Mouse (Mus musculus): ENCODE measurements at regions not wholly inside any gene's neighbourhood (a gene's known extent, or its start where the extent isn't known, plus 50 kb on each side); places are given as distances from the start of the nearest gene placed in this dataset.

GRCm38 (mm10) chr12:60652236-60652635 is 870.7 kb upstream of the Lrfn5 start:
- CTCF ChIA-PET: no interaction called here
- POLR2A ChIA-PET: interaction anchor here in 1 of 4 experiments (0.6 kb wide), 1 partner anchor 12 kb away, joined by 3 read pairs; no protein-coding TSS in a partner anchor

DNA sequence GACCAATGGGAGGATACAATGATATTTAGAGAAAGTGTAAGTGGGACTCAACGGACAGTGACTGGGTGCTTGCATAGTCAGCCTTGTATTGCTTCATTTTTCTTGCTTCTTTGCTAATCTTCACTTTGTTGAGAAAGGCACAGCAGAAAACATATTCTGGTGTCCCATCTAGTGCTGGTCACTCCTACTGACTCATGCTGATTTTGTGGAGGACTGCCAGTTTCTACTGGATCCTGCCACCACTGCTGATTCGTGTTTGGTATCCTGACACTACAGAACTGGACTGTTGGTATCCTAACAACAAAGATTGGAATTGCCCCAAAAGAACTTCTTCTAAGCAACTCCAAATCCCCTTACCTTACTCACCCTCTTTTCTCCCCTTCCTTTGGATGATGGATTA is 847.2 kb upstream of the Lrfn5 start:
- CTCF ChIA-PET: no interaction called here

DNA sequence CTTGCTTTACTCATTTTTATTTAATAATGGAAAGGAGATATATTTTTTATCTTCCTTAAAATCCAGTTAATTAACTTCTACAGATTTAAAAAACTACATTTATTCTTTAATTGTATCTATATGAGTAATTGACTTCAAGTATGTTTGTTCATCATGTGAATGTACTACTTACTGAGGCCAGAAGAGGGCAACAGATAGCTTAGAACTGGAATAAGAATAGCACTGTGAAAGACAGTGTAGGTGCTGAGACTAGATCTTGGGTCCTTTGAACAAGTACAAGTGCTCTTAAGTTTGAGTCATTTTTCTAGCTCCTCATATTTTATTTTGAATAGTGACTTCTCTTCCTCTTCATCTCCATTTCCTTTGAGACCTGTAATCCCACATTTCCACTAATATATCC is 838.9 kb upstream of the Lrfn5 start:
- POLR2A ChIA-PET: no interaction called here

More for the DNA sequence above, 847.2 kb upstream of the Lrfn5 start:
- POLR2A ChIA-PET: no interaction called here

GRCm38 (mm10) chr12:60717326-60717725 is 805.6 kb upstream of the Lrfn5 start:
- POLR2A ChIA-PET: no interaction called here
- CTCF ChIA-PET: no interaction called here

More for the DNA sequence above, 838.9 kb upstream of the Lrfn5 start:
- CTCF ChIA-PET: interaction anchor here in 2 of 4 experiments (0.6 to 1.1 kb wide), 2 partner anchors 973 to 1039 kb away, joined by 3 to 4 read pairs; no protein-coding TSS in a partner anchor

All from embryonic stem cell, embryonic (primary cell).